Mouse (Mus musculus) MEL (cell line): ENCODE measurements around the gene Tssk2. TPM values are rescaled to one million over a fixed set of nuclear protein-coding genes. Genes with fewer than 3 reads are reported as not detected.

ENCODE experiments used
- DNase-seq: peaks from one replicate; pipeline ENCODE4 v3.0.0; 2011; ENCODE audit warnings: low read depth, low spot score
- H3K27ac ChIP-seq: 2 replicates; pipeline ENCODE4 v1.5.1; 2012; ENCODE audit warnings: low read depth, mild to moderate bottlenecking, control low read depth, low read length, moderate library complexity; ENCODE audit not compliant: control insufficient read depth
- H3K27me3 ChIP-seq, 2 experiments: fragments of 150-350 bp in 1 of 2; sonication (generic) in 1 of 2; 2 replicates each; pipeline ENCODE4 v1.6.1; 2012; ENCODE audit warnings: low read length in 2 of 2, mild to moderate bottlenecking in 2 of 2, improper control_type of control experiment in 1 of 2, moderate library complexity in 1 of 2; ENCODE audit not compliant: insufficient read depth in 2 of 2, control insufficient read depth in 1 of 2
- H3K36me3 ChIP-seq, 2 experiments: 2 replicates each; pipeline ENCODE4 v1.6.1; 2012 to 2014; ENCODE audit warnings: low read length in 2 of 2, improper control_type of control experiment in 1 of 2, inconsistent platforms in 1 of 2, mild to moderate bottlenecking in 1 of 2; ENCODE audit not compliant: insufficient read depth in 2 of 2, control insufficient read depth in 1 of 2
- H3K4me1 ChIP-seq, 2 experiments: fragments of 150-350 bp in 1 of 2; sonication (generic) in 1 of 2; 2 replicates each; pipeline ENCODE4 v1.6.1; 2012; ENCODE audit warnings: low read length in 2 of 2, improper control_type of control experiment in 1 of 2, mild to moderate bottlenecking in 1 of 2; ENCODE audit not compliant: insufficient read depth in 2 of 2, control insufficient read depth in 1 of 2
- H3K4me3 ChIP-seq, 2 experiments: fragments of 150-350 bp in 1 of 2; sonication (generic) in 1 of 2; 2 replicates each; pipeline ENCODE4 v1.5.1; 2012; ENCODE audit warnings: low read depth in 2 of 2, low read length in 2 of 2, mild to moderate bottlenecking in 2 of 2, moderate library complexity in 2 of 2, control low read depth in 1 of 2, improper control_type of control experiment in 1 of 2; ENCODE audit not compliant: control insufficient read depth in 1 of 2, insufficient read depth in 1 of 2
- H3K79me2 ChIP-seq: 2 replicates; pipeline ENCODE4 v1.6.1; 2012; ENCODE audit warnings: mild to moderate bottlenecking, low read length, moderate library complexity; ENCODE audit not compliant: control insufficient read depth, poor library complexity, insufficient read depth
- H3K9ac ChIP-seq: 2 replicates; pipeline ENCODE4 v1.6.1; 2012; ENCODE audit warnings: low read depth, mild to moderate bottlenecking, control low read depth, low read length, moderate library complexity; ENCODE audit not compliant: control insufficient read depth, poor library complexity, severe bottlenecking
- H3K9me3 ChIP-seq: fragments of 150-350 bp; sonication (generic); replicated peaks from 2 replicates; pipeline ENCODE4 v1.6.1; 2012; ENCODE audit warnings: mild to moderate bottlenecking, low read length, improper control_type of control experiment, moderate library complexity; ENCODE audit not compliant: insufficient read depth
- BHLHE40 ChIP-seq: IDR thresholded peaks from 2 replicates; pipeline ENCODE4 v1.6.1; 2012; ENCODE audit warnings: low read depth, mild to moderate bottlenecking, inconsistent platforms, low read length, improper control_type of control experiment, borderline replicate concordance
- CHD1 ChIP-seq: IDR thresholded peaks from 2 replicates; pipeline ENCODE4 v1.6.1; 2012; ENCODE audit warnings: low read depth, mild to moderate bottlenecking, inconsistent platforms, low read length, improper control_type of control experiment
- CHD2 ChIP-seq: IDR thresholded peaks from 2 replicates; pipeline ENCODE4 v1.6.1; 2011; ENCODE audit warnings: low read length, improper control_type of control experiment
- E2F4 ChIP-seq: IDR thresholded peaks from 2 replicates; pipeline ENCODE4 v1.6.1; 2011; ENCODE audit warnings: low read depth, low read length, improper control_type of control experiment, borderline replicate concordance
- ETS1 ChIP-seq: IDR thresholded peaks from 2 replicates; pipeline ENCODE4 v1.6.1; 2012; ENCODE audit warnings: low read depth, mild to moderate bottlenecking, inconsistent platforms, low read length, improper control_type of control experiment, moderate library complexity
- GABPA ChIP-seq: IDR thresholded peaks from 2 replicates; pipeline ENCODE4 v1.6.1; 2012; ENCODE audit warnings: low read depth, mild to moderate bottlenecking, inconsistent platforms, low read length, improper control_type of control experiment, moderate library complexity
- GATA1 ChIP-seq: IDR thresholded peaks from 2 replicates; pipeline ENCODE4 v1.6.1; 2011; ENCODE audit warnings: low read depth, low read length, improper control_type of control experiment
- HCFC1 ChIP-seq: IDR thresholded peaks from 2 replicates; pipeline ENCODE4 v1.6.1; 2012; ENCODE audit warnings: low read depth, mild to moderate bottlenecking, inconsistent platforms, low read length, improper control_type of control experiment, moderate library complexity
- JUND ChIP-seq: IDR thresholded peaks from 2 replicates; pipeline ENCODE4 v1.6.1; 2011; ENCODE audit warnings: low read depth, mild to moderate bottlenecking, improper control_type of control experiment, low read length
- KAT2A ChIP-seq: conservative IDR thresholded peaks from 2 replicates; pipeline ENCODE4 v1.6.1; 2012; ENCODE audit warnings: low read depth, low read length, improper control_type of control experiment, inconsistent platforms
- MAZ ChIP-seq: IDR thresholded peaks from 2 replicates; pipeline ENCODE4 v1.6.1; 2012; ENCODE audit warnings: low read depth, mild to moderate bottlenecking, inconsistent platforms, low read length, improper control_type of control experiment
- MXI1 ChIP-seq: IDR thresholded peaks from 2 replicates; pipeline ENCODE4 v1.6.1; 2011; ENCODE audit warnings: mild to moderate bottlenecking, low read depth, low read length, improper control_type of control experiment
- MYC ChIP-seq: IDR thresholded peaks from 2 replicates; pipeline ENCODE4 v1.6.1; 2011; ENCODE audit warnings: low read depth, mild to moderate bottlenecking, low read length, improper control_type of control experiment, moderate library complexity
- NRF1 ChIP-seq: IDR thresholded peaks from 2 replicates; pipeline ENCODE4 v1.6.1; 2014; ENCODE audit warnings: low read depth, mild to moderate bottlenecking, inconsistent platforms, low read length, improper control_type of control experiment, moderate library complexity; ENCODE audit not compliant: poor library complexity, insufficient read depth, severe bottlenecking
- POLR2A ChIP-seq, 2 experiments: IDR thresholded peaks; 2 replicates each; pipeline ENCODE4 v1.6.1; 2011 to 2012; ENCODE audit warnings: low read length in 2 of 2, mild to moderate bottlenecking in 2 of 2, control low read depth in 1 of 2, improper control_type of control experiment in 1 of 2, low read depth in 1 of 2, moderate library complexity in 1 of 2; ENCODE audit not compliant: control insufficient read depth in 1 of 2, insufficient read depth in 1 of 2, poor library complexity in 1 of 2
- POLR2AphosphoS2 ChIP-seq: IDR thresholded peaks from 2 replicates; pipeline ENCODE4 v1.6.1; 2011; ENCODE audit warnings: low read length, improper control_type of control experiment
- POLR2AphosphoS5 ChIP-seq: IDR thresholded peaks from 2 replicates; pipeline ENCODE4 v1.6.1; 2012; ENCODE audit warnings: low read depth, borderline replicate concordance, mild to moderate bottlenecking, inconsistent platforms, low read length, moderate library complexity, mixed read lengths
- RAD21 ChIP-seq: IDR thresholded peaks from 2 replicates; pipeline ENCODE4 v1.6.1; 2011; ENCODE audit warnings: mild to moderate bottlenecking, low read depth, low read length, improper control_type of control experiment
- SIN3A ChIP-seq: IDR thresholded peaks from 2 replicates; pipeline ENCODE4 v1.6.1; 2012; ENCODE audit warnings: low read length, improper control_type of control experiment, inconsistent platforms
- SMC3 ChIP-seq: IDR thresholded peaks from 2 replicates; pipeline ENCODE4 v1.6.1; 2011; ENCODE audit warnings: low read depth, low read length, improper control_type of control experiment
- TCF12 ChIP-seq: IDR thresholded peaks from 2 replicates; pipeline ENCODE4 v1.6.1; 2014; ENCODE audit warnings: low read depth, mild to moderate bottlenecking, inconsistent platforms, low read length, improper control_type of control experiment, moderate library complexity
- UBTF ChIP-seq: IDR thresholded peaks from 2 replicates; pipeline ENCODE4 v1.6.1; 2012; ENCODE audit warnings: low read depth, mild to moderate bottlenecking, inconsistent platforms, low read length, improper control_type of control experiment, moderate library complexity, borderline replicate concordance; ENCODE audit not compliant: insufficient read depth
- USF1 ChIP-seq: IDR thresholded peaks from 2 replicates; pipeline ENCODE4 v1.6.1; 2014; ENCODE audit warnings: low read depth, mild to moderate bottlenecking, inconsistent platforms, low read length, improper control_type of control experiment, moderate library complexity
- USF2 ChIP-seq, 2 experiments: IDR thresholded peaks; 2 replicates each; pipeline ENCODE4 v1.6.1; 2011 to 2012; ENCODE audit warnings: improper control_type of control experiment in 2 of 2, low read length in 2 of 2, borderline replicate concordance in 1 of 2, inconsistent platforms in 1 of 2, low read depth in 1 of 2, mild to moderate bottlenecking in 1 of 2; ENCODE audit not compliant: insufficient read depth in 1 of 2
- ZC3H11A ChIP-seq: IDR thresholded peaks from 2 replicates; pipeline ENCODE4 v1.6.1; 2012; ENCODE audit warnings: low read depth, mild to moderate bottlenecking, inconsistent platforms, low read length, improper control_type of control experiment
- ZKSCAN1 ChIP-seq: IDR thresholded peaks from 2 replicates; pipeline ENCODE4 v1.6.1; 2012; ENCODE audit warnings: low read depth, mild to moderate bottlenecking, inconsistent platforms, low read length, improper control_type of control experiment, moderate library complexity
- polyA plus RNA-seq, 2 experiments: library from polyadenylated mRNA; stranded (reverse) in 1 of 2; unstranded in 1 of 2; fragments of >175 nt in 1 of 2; fragments of >200 nt in 1 of 2; gene quantifications; 2 replicates each; pipeline versions ENCODE4 v1.2.1 to v1.2.4; 2012; ENCODE audit warnings: low replicate concordance in 2 of 2, low read depth in 1 of 2; ENCODE audit not compliant: insufficient read length in 2 of 2, insufficient read depth in 1 of 2, missing spikeins in 1 of 2
- total RNA-seq: library from RNA; depleted of rRNA; stranded (reverse); fragments of 300-350 nt; gene quantifications from 2 replicates; pipeline ENCODE4 v1.2.3, GENCODE M21; 2012

The Tssk2 gene
- total and polyA plus RNA-seq, 3 experiments: 0.24 TPM; not detected in 2

GRCm38 (mm10) chr16:17931906-17932460, 33.5 kb downstream of the Tssk2 start:
- TF ChIP-seq BHLHE40: no peak
- TF ChIP-seq MXI1: no peak
- TF ChIP-seq E2F4: no peak
- no peak for TF ChIP-seq POLR2A (IDR thresholded peaks at IDR 0.05; ENCODE audit: control insufficient read depth in 1 of 2, insufficient read depth in 1 of 2, low read depth in 1 of 2, low read length in 2 of 2, poor library complexity in 1 of 2)
- TF ChIP-seq CHD1: no peak
- H3K79me2 ChIP-seq: peaks cover 9% of the 10 kb centered on the region
- H3K4me1 ChIP-seq: peaks cover 24 to 38% of the 10 kb centered on the region in 2 experiments
- H3K27ac ChIP-seq: no peak overlapping the region
- no peaks in the 10 kb centered on the region for H3K27me3 ChIP-seq
- H3K9ac ChIP-seq: no peak overlapping the region
- H3K9me3 ChIP-seq: no peaks in the 10 kb centered on the region
- H3K4me3 ChIP-seq: no peak overlapping the region
- peaks cover 0 to 25% of the 10 kb centered on the region in 2 experiments; a peak in 2 of 4 replicates for H3K36me3 ChIP-seq
- no peak for DNase-seq

DNA sequence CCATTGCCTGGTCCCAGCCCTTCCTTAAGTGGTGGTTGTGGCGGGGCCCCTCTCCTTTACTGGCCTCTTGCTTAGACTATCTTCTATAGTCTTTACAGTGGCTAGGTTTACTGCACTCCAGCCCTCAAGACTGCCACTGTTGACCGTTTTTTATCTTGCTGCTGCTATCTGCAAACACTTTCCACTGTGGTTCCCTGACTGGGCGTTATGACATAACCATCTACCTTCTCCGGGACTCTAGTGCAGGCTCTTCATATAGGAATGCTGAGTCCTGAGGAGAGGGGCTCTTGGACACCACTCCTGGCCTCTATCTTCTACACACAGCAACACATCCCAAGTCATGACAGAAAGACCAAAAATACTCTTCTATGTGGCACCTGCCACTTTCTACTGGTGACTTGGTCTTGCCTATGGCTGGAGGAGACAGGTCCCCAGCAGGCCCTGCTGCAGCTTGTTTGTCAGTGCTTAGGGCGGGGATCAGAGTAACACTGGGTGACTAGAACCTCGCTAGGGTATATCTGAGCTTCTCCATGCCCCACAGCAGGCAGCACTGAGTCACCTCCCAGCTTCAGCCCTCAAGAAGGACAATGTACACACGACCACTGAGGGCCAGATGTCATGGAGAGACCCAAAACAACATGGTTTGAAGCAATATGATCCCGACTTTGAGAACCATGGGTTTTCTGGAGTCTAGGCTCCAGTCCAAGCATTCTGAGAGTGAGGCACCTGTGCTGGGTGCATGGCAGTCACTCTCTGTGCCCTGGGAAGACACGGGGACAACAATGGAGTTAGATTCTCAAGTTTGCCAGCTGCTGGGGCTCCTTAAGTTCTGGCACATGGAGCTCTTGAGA, 35.4 kb downstream of the Tssk2 start:
- Histone ChIP-seq H3K79me2 (no peaks in the 10 kb centered on the region; the same call in 1 of the 2 replicates), H3K4me1 (peaks cover 31 to 51% of the 10 kb centered on the region in 2 experiments), H3K36me3 (peaks cover 0 to 33% of the 10 kb centered on the region in 2 experiments; a peak in 2 of 4 replicates), H3K9ac (peak overlapping the region; percentile 59), H3K9me3 (no peaks in the 10 kb centered on the region), H3K4me3 (peak overlapping the region in 1 of 2 experiments; percentile 19; a peak in 1 of 4 replicates), H3K27me3 (no peaks in the 10 kb centered on the region), H3K27ac (peak overlapping the region; percentile 92)
- DNase-seq: peak; percentile 84
- 0 out of 2 replicates have a peak, but pooled peaks have one; percentile 39 for TF ChIP-seq POLR2AphosphoS2
- 0 out of 2 replicates have a peak, but pooled peaks have one; percentile 59 for TF ChIP-seq CHD1
- 0 out of 2 replicates have a peak, but pooled peaks have one; percentile 19 for TF ChIP-seq GABPA
- TF ChIP-seq ZKSCAN1: no peak
- no peak for TF ChIP-seq ZC3H11A
- peak; percentile 39; the same call in 1 of the 2 replicates for TF ChIP-seq MYC
- no peak for TF ChIP-seq RAD21
- no peak for TF ChIP-seq JUND
- no peak for TF ChIP-seq POLR2AphosphoS5
- peak; percentile 80 for TF ChIP-seq SIN3A
- TF ChIP-seq USF2 (IDR thresholded peaks at IDR 0.05; ENCODE audit: borderline replicate concordance in 1 of 2, insufficient read depth in 1 of 2, low read depth in 1 of 2, low read length in 2 of 2): no peak
- no peak for TF ChIP-seq NRF1
- no peak; the same call in 1 of the 2 replicates for TF ChIP-seq SMC3
- TF ChIP-seq ETS1: peak; percentile 82
- TF ChIP-seq USF1: no peak
- TF ChIP-seq POLR2A (IDR thresholded peaks at IDR 0.05; ENCODE audit: control insufficient read depth in 1 of 2, insufficient read depth in 1 of 2, low read depth in 1 of 2, low read length in 2 of 2, poor library complexity in 1 of 2): peak; percentile 32 to 53; a peak in 3 of 4 replicates
- no peak for TF ChIP-seq MXI1
- 0 out of 2 replicates have a peak, but pooled peaks have one; percentile 13 for TF ChIP-seq HCFC1
- TF ChIP-seq TCF12: peak; percentile 60
- TF ChIP-seq BHLHE40: 0 out of 2 replicates have a peak, but pooled peaks have one; percentile 12
- no peak for TF ChIP-seq E2F4
- peak; percentile 85 for TF ChIP-seq GATA1
- no peak for TF ChIP-seq KAT2A
- no peak; the same call in 1 of the 2 replicates for TF ChIP-seq MAZ
- TF ChIP-seq UBTF: no peak
- TF ChIP-seq CHD2: no peak
